Mouse (Mus musculus) CH12F3 (cell line): ENCODE measurements around the gene Fgb.

Source experiments
- in situ Hi-C: fragments of 300-500 bp; cut with MboI; formaldehyde crosslinking; loops from 2 replicates; pipeline ENCODE4 v1.14.3; 2020; ENCODE audit warnings: low sequenced_read_pairs

Fgb gene

GRCm38 (mm10) chr3:83030331-83030730 is 19.3 kb downstream of the Fgb start:
- in situ Hi-C loops: no loop called here

GRCm38 (mm10) chr3:83027546-83028251 is 22.0 kb downstream of the Fgb start:
- in situ Hi-C loops: no loop called here

- in situ Hi-C loops: no loop called here
Measured at GRCm38 (mm10) chr3:83025475-83026301, 24.0 kb downstream of the Fgb start, which contains the start of gene Fga. Fga (plus strand) TSS chr3:83026076.

DNA sequence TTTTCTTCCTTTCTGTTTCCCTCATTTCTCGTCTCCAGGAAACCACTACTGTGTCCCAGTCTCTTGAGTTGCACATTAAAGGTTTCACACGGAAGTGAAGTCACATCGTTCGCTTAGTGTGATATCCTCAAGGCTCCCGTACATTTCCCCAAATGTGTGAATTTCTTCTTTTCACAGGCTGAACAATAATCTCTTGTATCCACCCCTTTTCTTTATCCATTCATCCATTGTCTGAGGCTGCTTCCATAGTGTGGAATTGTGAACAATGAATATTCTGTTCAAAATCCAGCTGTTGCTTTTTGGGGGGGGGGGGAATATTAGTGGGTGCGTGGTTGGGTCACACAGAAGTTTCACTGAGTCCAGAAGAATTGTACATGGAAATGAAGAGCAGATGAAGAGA is 24.6 kb downstream of the Fgb start:
- in situ Hi-C loops: no loop called here

- in situ Hi-C loops: no loop called here
Measured at GRCm38 (mm10) chr3:83021176-83021575, 28.5 kb downstream of the Fgb start.

DNA sequence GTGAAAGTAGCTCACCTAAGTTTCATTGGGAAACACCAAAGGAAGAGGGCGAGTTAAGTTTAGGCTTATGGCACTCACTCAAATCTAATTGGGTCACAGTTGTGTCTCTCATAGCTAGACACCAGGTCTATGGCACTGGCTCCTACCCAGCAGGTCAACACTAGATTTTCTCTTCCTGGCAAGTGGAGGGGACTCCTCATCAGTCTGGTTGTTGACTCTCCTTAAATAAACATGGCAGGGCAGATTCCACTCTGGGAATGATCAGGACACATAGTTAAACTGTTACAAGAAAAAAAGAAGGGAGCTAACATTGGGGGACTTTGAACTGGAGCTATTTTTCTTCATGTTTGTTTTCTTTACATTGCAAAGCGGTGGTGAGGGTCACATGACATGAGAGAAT is 29.3 kb downstream of the Fgb start:
- in situ Hi-C loops: no loop called here

DNA sequence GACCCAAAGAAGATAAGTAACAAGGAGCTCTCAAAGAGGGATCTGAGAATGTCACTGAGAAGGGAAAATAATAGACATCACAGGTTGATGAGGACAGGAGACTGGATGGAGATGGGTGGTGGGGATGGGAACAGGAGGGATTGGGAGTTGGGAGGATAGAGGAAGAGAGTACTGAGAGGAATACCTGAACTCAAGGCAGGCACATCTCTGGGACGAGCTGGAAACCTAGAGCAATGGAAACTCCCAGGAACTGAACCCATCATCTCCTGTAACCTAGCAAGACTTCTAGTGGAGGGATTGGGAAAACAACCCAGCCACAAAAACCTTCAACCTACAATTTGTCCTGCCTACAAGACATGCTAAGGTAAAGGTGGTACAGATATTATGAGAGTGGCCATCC is 33.4 kb downstream of the Fgb start:
- in situ Hi-C loops: no loop called here

- in situ Hi-C loops: no loop called here
Measured at GRCm38 (mm10) chr3:83013951-83014350, 35.7 kb downstream of the Fgb start.

- in situ Hi-C loops: no loop called here
Measured at GRCm38 (mm10) chr3:83012636-83013035, 37.0 kb downstream of the Fgb start.

- in situ Hi-C loops: no loop called here
Measured at GRCm38 (mm10) chr3:83011565-83011964, 38.1 kb downstream of the Fgb start.

DNA sequence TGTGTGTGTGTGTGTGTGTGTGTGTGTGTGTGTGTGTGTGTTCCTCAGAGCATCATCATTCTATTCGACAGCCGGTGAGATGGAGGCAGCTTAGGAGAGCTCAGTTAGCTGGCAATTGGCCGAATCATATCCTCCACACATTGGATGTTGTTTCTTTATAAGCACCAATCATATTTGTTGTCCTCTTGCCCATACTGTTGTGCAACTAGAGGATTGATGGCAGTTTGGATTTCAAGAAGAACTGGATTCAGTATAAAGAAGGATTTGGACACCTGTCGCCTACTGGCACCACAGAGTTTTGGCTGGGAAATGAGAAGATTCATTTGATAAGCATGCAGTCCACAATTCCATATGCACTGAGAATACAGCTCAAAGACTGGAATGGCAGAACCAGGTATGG is 38.5 kb downstream of the Fgb start:
- in situ Hi-C loops: no loop called here

DNA sequence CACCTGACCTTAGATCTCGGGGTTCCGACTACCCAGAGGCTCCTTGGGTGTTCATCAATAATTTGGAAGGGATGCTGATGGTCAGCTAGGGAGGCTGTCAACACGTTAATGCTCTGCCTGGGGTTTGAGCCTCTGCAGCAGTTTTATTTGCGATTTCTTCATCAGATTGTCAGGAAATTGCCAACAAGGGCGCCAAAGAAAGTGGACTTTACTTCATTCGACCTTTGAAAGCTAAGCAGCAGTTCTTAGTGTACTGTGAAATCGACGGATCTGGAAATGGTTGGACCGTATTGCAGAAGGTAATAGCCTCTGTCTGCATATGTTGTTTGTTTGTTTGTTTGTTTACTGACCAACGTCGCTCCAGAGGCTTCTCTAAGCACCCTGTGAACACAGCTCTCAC is 39.4 kb downstream of the Fgb start:
- in situ Hi-C loops: no loop called here

DNA sequence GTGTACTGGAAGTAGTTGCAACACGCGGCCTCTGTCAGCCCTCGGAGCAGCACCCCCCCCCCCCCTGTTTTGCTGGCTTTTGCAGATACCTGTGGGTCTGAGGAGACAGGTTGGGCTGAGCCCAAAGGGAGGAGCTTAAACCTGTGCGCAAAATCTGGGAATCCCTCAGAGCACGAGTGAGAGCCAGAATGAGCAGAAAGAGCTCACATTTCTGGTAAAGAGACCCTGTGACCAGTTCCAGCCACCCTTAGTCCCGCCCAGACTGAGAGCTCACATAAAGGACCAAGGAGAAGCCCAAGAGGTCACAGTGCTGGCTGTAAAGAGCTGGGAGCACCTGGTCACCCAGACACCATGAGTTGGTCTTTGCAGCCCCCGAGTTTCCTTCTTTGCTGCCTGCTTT is 42.1 kb downstream of the Fgb start, which contains the start of gene Fgg:
TSS of gene Fgg (plus strand) at position 168 of the 400 bp plus-strand sequence.
- in situ Hi-C loops: no loop called here

DNA sequence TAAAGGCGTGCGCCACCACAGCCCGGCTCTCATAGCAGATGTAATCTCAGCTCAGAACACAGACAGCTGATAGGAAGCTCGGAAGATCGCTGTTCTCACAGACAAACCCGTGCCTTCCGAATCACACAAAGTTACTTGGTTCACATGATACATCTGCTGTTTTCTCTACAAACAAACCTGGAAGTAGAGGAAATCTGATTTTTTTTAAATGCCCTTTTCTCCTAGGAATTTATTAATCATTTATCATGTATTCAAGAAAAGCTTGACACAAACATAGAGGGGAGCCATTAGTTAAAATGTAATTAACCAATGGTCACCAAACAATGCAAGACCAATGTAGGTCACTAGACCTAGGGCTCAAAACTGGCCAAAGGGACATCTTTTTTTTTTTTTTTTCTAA is 44.9 kb downstream of the Fgb start:
- in situ Hi-C loops: loop anchor here (5.0 kb wide), 1 partner anchor 48 kb away; no protein-coding TSS in a partner anchor

DNA sequence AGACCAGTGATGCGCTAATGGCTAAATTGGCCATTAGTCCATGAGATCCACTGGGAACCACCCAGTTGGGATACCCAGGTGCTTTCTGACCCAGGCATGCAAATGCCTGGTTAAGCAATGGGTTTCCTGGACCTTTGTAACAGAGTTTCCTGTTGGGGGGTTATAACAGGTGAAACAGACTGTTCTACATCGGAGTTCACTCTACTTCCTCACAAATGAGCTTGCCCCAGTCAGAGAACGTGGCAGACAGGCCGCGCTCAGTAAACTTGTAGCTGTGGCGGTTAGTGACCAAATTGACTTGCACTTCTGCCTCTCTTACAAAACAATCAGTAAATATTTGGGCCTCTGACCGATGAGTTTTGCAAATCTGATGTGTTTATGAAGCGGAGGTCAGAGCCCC is 46.6 kb downstream of the Fgb start:
- in situ Hi-C loops: loop anchor here (5.0 kb wide), 1 partner anchor 49 kb away; no protein-coding TSS in a partner anchor

GRCm38 (mm10) chr3:83002191-83002590 is 47.5 kb downstream of the Fgb start:
- in situ Hi-C loops: loop anchor here (5.0 kb wide), 1 partner anchor 50 kb away; no protein-coding TSS in a partner anchor

GRCm38 (mm10) chr3:82999995-83000394 is 49.7 kb downstream of the Fgb start:
- in situ Hi-C loops: loop anchor here (5.0 to 25.0 kb wide), 2 partner anchors 52 to 262 kb away; no protein-coding TSS in a partner anchor

DNA sequence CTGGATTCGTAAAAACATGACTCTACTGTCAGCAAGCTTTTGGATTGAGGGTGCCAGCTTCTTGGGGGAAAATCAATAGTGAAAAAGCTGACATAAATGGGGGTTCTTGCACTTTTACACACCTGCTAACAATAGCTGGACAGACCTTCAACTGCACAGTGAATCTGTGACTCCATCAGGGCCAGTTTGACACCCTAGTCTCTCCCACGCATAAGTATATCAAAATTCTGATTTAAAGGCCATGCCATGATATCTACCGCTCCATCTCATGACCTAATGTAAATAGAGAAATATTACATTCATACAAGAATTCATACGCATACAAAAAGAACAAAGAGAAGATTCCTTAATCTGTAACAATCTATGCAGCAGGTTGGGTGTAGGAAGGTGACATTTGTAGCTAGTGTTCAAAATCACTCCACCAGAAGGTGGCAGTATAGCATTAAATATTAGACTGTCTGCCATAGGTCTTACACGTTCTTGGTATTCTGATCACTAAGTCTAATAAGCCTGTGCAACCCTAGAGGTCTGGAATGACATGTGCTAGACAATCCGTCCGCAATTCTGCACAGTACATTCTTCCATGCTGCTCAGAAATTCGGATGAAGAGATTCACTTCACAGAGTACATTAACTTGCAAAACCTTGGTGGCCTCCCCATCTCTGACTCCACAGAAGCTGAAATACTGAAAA is 50.7 kb downstream of the Fgb start:
- in situ Hi-C loops: loop anchor here (25.0 kb wide), 1 partner anchor 263 kb away; no protein-coding TSS in a partner anchor

- in situ Hi-C loops: loop anchor here (25.0 kb wide), 1 partner anchor 266 kb away; no protein-coding TSS in a partner anchor
Measured at GRCm38 (mm10) chr3:82996656-82997055, 53.0 kb downstream of the Fgb start.

- in situ Hi-C loops: loop anchor here (25.0 kb wide), 1 partner anchor 267 kb away; no protein-coding TSS in a partner anchor
Measured at GRCm38 (mm10) chr3:82995368-82995767, 54.3 kb downstream of the Fgb start.

GRCm38 (mm10) chr3:82992956-82993355 is 56.7 kb downstream of the Fgb start:
- in situ Hi-C loops: loop anchor here (25.0 kb wide), 1 partner anchor 269 kb away; no protein-coding TSS in a partner anchor
